Mouse (Mus musculus) neutrophil, adult 83 days (primary cell): ENCODE measurements around the gene Plpp7. TPM values are rescaled to one million over a fixed set of nuclear protein-coding genes. Genes with fewer than 3 reads are reported as not detected.

Experiments
- total RNA-seq, 2 experiments: library from RNA; stranded (reverse); gene quantifications; one replicate each; pipeline ENCODE4 v1.2.4; 2023

Gene Plpp7
- total RNA-seq: under 1 TPM; 0.38 to 0.46 TPM

GRCm38 (mm10) chr2:32095351-32096121, at the start of gene Plpp7:
Gene Plpp7, plus strand, starts transcription at chr2:32095528.

GRCm38 (mm10) chr2:32084111-32084871, 11.0 kb upstream of the Plpp7 start, which contains the start of gene Fam78a:
Gene Fam78a, minus strand, starts transcription at chr2:32084857.

GRCm38 (mm10) chr2:32150924-32151659, 55.8 kb downstream of the Plpp7 start, which contains the start of gene Prrc2b:
Gene Prrc2b, plus strand, starts transcription at chr2:32151082.

Other genes with a start within 250 kb of the Plpp7 start
- not detected for gene Fibcd1, start 249.5 kb upstream of the Plpp7 start, total RNA-seq
- not detected for gene Lamc3, start 208.2 kb upstream of the Plpp7 start, total RNA-seq
- not detected for gene Aif1l, start 145.4 kb upstream of the Plpp7 start, total RNA-seq
- 10 to 100 TPM; 58.8 to 63.5 TPM for gene Nup214, start 121.1 kb upstream of the Plpp7 start, total RNA-seq
- gene Fam78a, start 10.7 kb upstream of the Plpp7 start, total RNA-seq: 10 to 100 TPM; 12.5 to 17.8 TPM
- 10 to 100 TPM; 36.1 to 37.1 TPM for gene Prrc2b, start 55.6 kb downstream of the Plpp7 start, total RNA-seq
- 10 to 100 TPM; 14.9 to 19.0 TPM for gene Pomt1, start 141.1 kb downstream of the Plpp7 start, total RNA-seq
- 10 to 100 TPM; 36.1 to 43.9 TPM for gene Uck1, start 164.6 kb downstream of the Plpp7 start, total RNA-seq
- 10 to 100 TPM; 59.8 to 63.9 TPM for gene Golga2, start 191.9 kb downstream of the Plpp7 start, total RNA-seq
- 10 to 100 TPM; 81.4 TPM for gene Swi5, start 192.5 kb downstream of the Plpp7 start, total RNA-seq